Mouse (Mus musculus) granulocyte monocyte progenitor cell, adult 5-6 weeks (primary cell): ENCODE results near the gene Top1. TPM values are rescaled to one million over a fixed set of nuclear protein-coding genes. Genes with fewer than 3 reads are reported as not detected.
A peak's percentile ranks its signal among the peaks of the same experiment; 100 is the strongest.

Source experiments
- ATAC-seq: replicated peaks from 2 replicates; pipeline ENCODE4 v1.8.0; 2016; ENCODE audit warnings: mild to moderate bottlenecking, moderate TSS enrichment, inconsistent platforms; ENCODE audit not compliant: poor library complexity, severe bottlenecking
- total RNA-seq, 2 experiments: library from RNA; stranded (forward) in 1 of 2; stranded (reverse) in 1 of 2; fragments of 200-712, 200-1000 nt in 1 of 2; fragments of >200 nt in 1 of 2; fragmentation: Nextera tagmentation in 1 of 2; gene quantifications; 2 replicates each; pipeline ENCODE4 v1.2.3; 2014 to 2017

Gene Top1
- total RNA-seq, 2 experiments from 2014 or later = 98.9 to 154 TPM

GRCm38 (mm10) chr2:160739647-160740356 is 94.1 kb downstream of the Top1 start:
- no peak for ATAC-seq

GRCm38 (mm10) chr2:160740521-160741156 is 95.0 kb downstream of the Top1 start:
- ATAC-seq = no peak

- ATAC-seq = peak; percentile 12
Measured at GRCm38 (mm10) chr2:160741580-160741979, 95.9 kb downstream of the Top1 start.

- ATAC-seq = 0 out of 2 replicates have a peak, but pooled peaks have one; percentile 7
Measured at GRCm38 (mm10) chr2:160742161-160742609, 96.5 kb downstream of the Top1 start.

- peak; percentile 38 for ATAC-seq
Measured at GRCm38 (mm10) chr2:160744040-160744822, 98.5 kb downstream of the Top1 start.

- peak; percentile 56 for ATAC-seq
Measured at GRCm38 (mm10) chr2:160744823-160745210, 99.1 kb downstream of the Top1 start.

- peak; percentile 6; the same call in 1 of the 2 replicates for ATAC-seq
Measured at GRCm38 (mm10) chr2:160745497-160745896, 99.8 kb downstream of the Top1 start.

GRCm38 (mm10) chr2:160746637-160747036 is 100.9 kb downstream of the Top1 start:
- no peak for ATAC-seq

GRCm38 (mm10) chr2:160747075-160747474 is 101.4 kb downstream of the Top1 start:
- ATAC-seq = no peak

GRCm38 (mm10) chr2:160756583-160757203 is 111.0 kb downstream of the Top1 start:
- no peak for ATAC-seq

GRCm38 (mm10) chr2:160760433-160761184 is 114.9 kb downstream of the Top1 start:
- peak; percentile 76 for ATAC-seq

- ATAC-seq = no peak
Measured at GRCm38 (mm10) chr2:160763816-160764215, 118.1 kb downstream of the Top1 start.

GRCm38 (mm10) chr2:160764386-160764785 is 118.7 kb downstream of the Top1 start:
- no peak for ATAC-seq

- no peak for ATAC-seq
Measured at GRCm38 (mm10) chr2:160765096-160765495, 119.4 kb downstream of the Top1 start.

- ATAC-seq = no peak
Measured at GRCm38 (mm10) chr2:160766371-160766771, 120.7 kb downstream of the Top1 start.

- ATAC-seq = no peak
Measured at GRCm38 (mm10) chr2:160767201-160767600, 121.5 kb downstream of the Top1 start.

- ATAC-seq = no peak
Measured at GRCm38 (mm10) chr2:160768097-160768695, 122.5 kb downstream of the Top1 start.

- no peak for ATAC-seq
Measured at GRCm38 (mm10) chr2:160768997-160769396, 123.3 kb downstream of the Top1 start.

- ATAC-seq = no peak
Measured at GRCm38 (mm10) chr2:160770409-160770808, 124.7 kb downstream of the Top1 start.
